Mouse (Mus musculus) myocyte (in vitro differentiated cells): ENCODE data around the gene C1qtnf2.

Experiments used
- MYOD1 ChIP-seq, 3 experiments: IDR thresholded peaks; one replicate each; pipeline ENCODE4 v1.6.1; 2011; ENCODE audit warnings: control low read depth in 2 of 3, low read depth in 2 of 3, mild to moderate bottlenecking in 2 of 3, moderate library complexity in 1 of 3; ENCODE audit not compliant: insufficient read length in 2 of 3, control insufficient read depth in 1 of 3
- POLR2A ChIP-seq: IDR thresholded peaks from one replicate; pipeline ENCODE4 v1.6.1; 2011; ENCODE audit warnings: low read depth, mild to moderate bottlenecking, control low read depth, moderate library complexity; ENCODE audit not compliant: insufficient read length
- TCF12 ChIP-seq: IDR thresholded peaks from one replicate; pipeline ENCODE4 v1.6.1; 2011; ENCODE audit warnings: mild to moderate bottlenecking, control low read depth; ENCODE audit not compliant: poor library complexity, insufficient read depth, severe bottlenecking
- USF1 ChIP-seq: IDR thresholded peaks from one replicate; pipeline ENCODE4 v1.6.1; 2011; ENCODE audit warnings: low read depth, mild to moderate bottlenecking, control low read depth, moderate library complexity

- TF ChIP-seq TCF12 (no peak), POLR2A (no peak), USF1 (no peak), MYOD1 (IDR thresholded peaks at IDR 0.05; ENCODE audit: control insufficient read depth in 1 of 3, insufficient read length in 2 of 3, low read depth in 2 of 3) (no peak)
Measured at GRCm38 (mm10) chr11:43426414-43426884, 47.6 kb upstream of the C1qtnf2 start.
